Comparison of ENCODE assay signal across 15 mouse cellular contexts in the genomic region with DNA sequence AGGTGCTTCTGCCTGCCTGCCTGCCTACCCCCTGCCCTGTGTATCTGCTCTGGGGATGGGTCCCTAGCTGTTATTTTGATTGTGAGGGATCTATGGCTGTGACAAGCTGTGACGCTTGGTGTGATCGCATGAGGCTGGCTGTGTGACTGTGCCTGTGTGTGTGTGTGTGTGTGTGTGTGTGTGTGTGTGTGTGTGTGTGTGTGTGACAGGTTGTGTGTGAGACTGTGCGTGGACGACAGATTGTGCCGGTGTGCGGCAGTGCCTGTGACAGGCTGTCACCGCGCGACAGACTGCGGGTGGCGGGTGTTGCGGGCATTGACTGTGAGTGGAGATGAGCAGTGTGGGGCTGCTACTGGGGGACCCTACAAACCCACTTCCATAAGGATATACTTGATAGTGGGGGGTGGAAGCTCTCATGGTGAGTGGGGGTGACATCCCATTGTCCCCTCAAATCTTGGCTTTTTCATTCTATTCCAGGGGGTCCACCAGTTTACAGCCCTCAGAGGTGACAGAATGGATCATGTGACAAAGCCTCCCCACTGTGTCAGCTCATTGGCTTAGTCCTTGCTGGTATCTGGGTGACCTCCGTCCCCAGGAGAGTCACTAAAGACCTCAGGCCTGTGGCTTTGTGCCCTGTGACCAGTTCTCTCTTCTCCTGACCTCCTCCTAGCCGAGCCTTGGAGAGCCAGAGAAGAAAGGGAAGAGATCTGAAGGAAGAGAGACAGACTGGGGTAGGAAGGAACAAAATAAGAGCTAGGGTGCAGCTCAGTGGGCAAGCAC. TPM values are rescaled to one million over a fixed set of nuclear protein-coding genes. Genes with fewer than 3 reads are reported as not detected.
A peak's percentile ranks its signal among the peaks of the same experiment; 100 is the strongest.
DNase-seq lines count a peak whose midpoint lies in the region; ATAC-seq and TF ChIP-seq lines count a peak whose summit lies in the region.
"Had no signal": no experiment of that assay in that cellular context is flagged by ENCODE, and none has a peak within 500 bp of the region (broad histone marks: within the 10 kb centered on the region; RNA-seq: fewer than 3 reads in every experiment).

No protein-coding gene starts in this region.

- peak; percentile 93 for DNase-seq in heart, adult 11 months
- no peak for DNase-seq in heart, postnatal 25 days (ENCODE audit: low spot score)
- peak; percentile 75 for DNase-seq in liver, adult 2 months (ENCODE audit: extremely low read depth, low read depth, low spot score)
- DNase-seq in liver, embryonic 11.5 days (ENCODE audit: low spot score) = no peak
- peak; percentile 67 for DNase-seq in cerebellum, adult 8-10 months
- DNase-seq in forebrain, postnatal 0 days = peak; percentile 80
- no peak for DNase-seq in spleen, postnatal 4 days (ENCODE audit: low spot score in 2 of 2)
- DNase-seq: adrenal gland, postnatal 36 days; kidney, postnatal 4 days; lung, postnatal 4 days; thymus, postnatal 25 days had no signal

- peaks cover 67% of the 10 kb centered on the region for H3K4me1 ChIP-seq in liver, adult 2 months (ENCODE audit: control insufficient read depth, insufficient read depth, low read length)
- no peaks in the 10 kb centered on the region; the same call in 1 of the 2 replicates for H3K4me1 ChIP-seq in liver, embryonic 11.5 days (replicated peaks; ENCODE audit: control insufficient read depth, insufficient read depth, low read length)
- peaks cover 38% of the 10 kb centered on the region for H3K4me1 ChIP-seq in forebrain, postnatal 0 days (ENCODE audit: insufficient read depth)

- H3K9me3 ChIP-seq in liver, embryonic 11.5 days (ENCODE audit: control insufficient read depth, low read length) = no peaks in the 10 kb centered on the region
- H3K9me3 ChIP-seq in forebrain, postnatal 0 days (ENCODE audit: low read length) = no peaks in the 10 kb centered on the region
- H3K9me3 ChIP-seq: liver, embryonic 12.5 days had no signal

- TF ChIP-seq CTCF in liver, adult 2 months (IDR thresholded peaks at IDR 0.05; ENCODE audit: low read depth, low read length) = no peak
- TF ChIP-seq CTCF in forebrain, postnatal 0 days (IDR thresholded peaks at IDR 0.05; ENCODE audit: low read depth) = no peak

- intact Hi-C loops in heart, postnatal 25 days (cut with DNase I) = no loop called here

- no peaks in the 10 kb centered on the region for H3K36me3 ChIP-seq in liver, adult 2 months (ENCODE audit: control insufficient read depth, insufficient read depth, low read length)
- H3K36me3 ChIP-seq in liver, embryonic 11.5 days (ENCODE audit: control insufficient read depth, insufficient read depth, low read length) = no peaks in the 10 kb centered on the region
- no peaks in the 10 kb centered on the region for H3K36me3 ChIP-seq in forebrain, postnatal 0 days (ENCODE audit: insufficient read depth)
- H3K36me3 ChIP-seq: liver, embryonic 12.5 days had no signal

- WGBS in liver, adult 2 months = 71% methylated on average over 14 of the region's 14 CpGs
- 17% methylated on average over 14 of the region's 14 CpGs for WGBS in liver, embryonic 11.5 days
- whole genome bisulfite sequencing in forebrain, postnatal 0 days = 32% methylated on average over 14 of the region's 14 CpGs

- H3K4me3 ChIP-seq in liver, adult 2 months (ENCODE audit: insufficient read depth, low read depth, low read length) = no peak overlapping the region
- no peak overlapping the region for H3K4me3 ChIP-seq in liver, embryonic 11.5 days (ENCODE audit: low read depth, low read length)
- H3K4me3 ChIP-seq in forebrain, postnatal 0 days (ENCODE audit: low read depth, low read length) = no peak overlapping the region
- H3K4me3 ChIP-seq: liver, embryonic 12.5 days had no signal

- peak overlapping the region; percentile 64 for H3K9ac ChIP-seq in liver, adult 2 months (ENCODE audit: low read depth, low read length)
- no peak overlapping the region for H3K9ac ChIP-seq in liver, embryonic 11.5 days (ENCODE audit: low read depth, low read length)
- peak overlapping the region; percentile 70 for H3K9ac ChIP-seq in forebrain, postnatal 0 days
- H3K9ac ChIP-seq: liver, embryonic 12.5 days had no signal

- H3K79me2 ChIP-seq in liver, adult 2 months (ENCODE audit: control insufficient read depth, insufficient read depth, low read length) = peaks cover 71% of the 10 kb centered on the region

- H3K27me3 ChIP-seq in liver, adult 2 months (ENCODE audit: control insufficient read depth, insufficient read depth, low read length) = no peaks in the 10 kb centered on the region
- H3K27me3 ChIP-seq in liver, embryonic 11.5 days (replicated peaks; ENCODE audit: control insufficient read depth, insufficient read depth, low read length) = peaks cover 93% of the 10 kb centered on the region
- no peaks in the 10 kb centered on the region; the same call in 1 of the 2 replicates for H3K27me3 ChIP-seq in forebrain, postnatal 0 days (ENCODE audit: insufficient read depth, low read length)
- H3K27me3 ChIP-seq: Patski had no signal

- no peak for TF ChIP-seq POLR2A in liver, adult 2 months (IDR thresholded peaks at IDR 0.05; ENCODE audit: extremely low read depth, insufficient read depth, low read length)

- no peak for ATAC-seq in liver, embryonic 11.5 days (replicated peaks; ENCODE audit: low FRiP score)
- ATAC-seq in forebrain, postnatal 0 days = peak; percentile 60
- no peak for ATAC-seq in activated CD4-positive, CD25-positive, alpha-beta regulatory T cell, adult 4 months
- ATAC-seq: CD4-positive, CD25-positive, alpha-beta regulatory T cell, adult 4 months; liver, embryonic 12.5 days; Patski had no signal

- H3K4me2 ChIP-seq in liver, embryonic 11.5 days = no peak overlapping the region
- 0 out of 2 replicates have a peak overlapping the region, but pooled peaks have one; percentile 57 for H3K4me2 ChIP-seq in forebrain, postnatal 0 days (ENCODE audit: low read depth)
- H3K4me2 ChIP-seq: liver, embryonic 12.5 days had no signal

- H3K27ac ChIP-seq in liver, adult 2 months (replicated peaks; ENCODE audit: insufficient read depth, low read depth, low read length) = peak overlapping the region; percentile 93
- no peak overlapping the region for H3K27ac ChIP-seq in liver, embryonic 11.5 days (ENCODE audit: low read depth, low read length)
- peak overlapping the region; percentile 95 for H3K27ac ChIP-seq in forebrain, postnatal 0 days (ENCODE audit: low read depth, low read length)
- H3K27ac ChIP-seq: liver, embryonic 12.5 days had no signal

RNA-seq across cellular contexts. Expression of a gene that starts 12.4 kb away (rescaled TPM):
- total RNA-seq in heart, postnatal 25 days (2021) = 100 to 1,000 TPM; 287 to 311 TPM
- 20.7 and 27.5 TPM in 2 replicates for total RNA-seq in liver, adult 2 months (2014; rRNA removed)
- 32.9 and 34.4 TPM in 2 replicates for polyA plus RNA-seq in liver, adult 2 months (2012; rRNA removed)
- polyA plus RNA-seq in liver, embryonic 11.5 days (2014; fragmentation: Nextera tagmentation; extraction: Ambion mirVana) = 5.0 and 7.1 TPM in 2 replicates
- 111 and 116 TPM in 2 replicates for total RNA-seq in forebrain, postnatal 0 days (2014; rRNA removed)
- 347 and 376 TPM in 2 replicates for polyA plus RNA-seq in forebrain, postnatal 0 days (2015; fragmentation: Nextera tagmentation; extraction: Ambion mirVana)
- 1 to 10 TPM; 2.0 to 2.2 TPM for polyA plus RNA-seq in activated CD4-positive, CD25-positive, alpha-beta regulatory T cell, adult 4 months (2017; shearing (Covaris generic))

RNA-seq across cellular contexts. Expression of a gene that starts 34.9 kb away (rescaled TPM):
- total RNA-seq in heart, postnatal 25 days (2021) = 10 to 100 TPM in 1 of 2 experiments, 1 to 10 TPM in 1; 9.6 to 10.3 TPM
- 0.94 and 1.8 TPM in 2 replicates for total RNA-seq in liver, adult 2 months (2014; rRNA removed)
- polyA plus RNA-seq in liver, adult 2 months (2012; rRNA removed) = 2.0 and 2.6 TPM in 2 replicates
- polyA plus RNA-seq in liver, embryonic 11.5 days (2014; fragmentation: Nextera tagmentation; extraction: Ambion mirVana) = 4.5 and 4.9 TPM in 2 replicates
- 4.7 and 6.9 TPM in 2 replicates for total RNA-seq in forebrain, postnatal 0 days (2014; rRNA removed)
- polyA plus RNA-seq in forebrain, postnatal 0 days (2015; fragmentation: Nextera tagmentation; extraction: Ambion mirVana) = 8.2 and 10.0 TPM in 2 replicates
- polyA plus RNA-seq in activated CD4-positive, CD25-positive, alpha-beta regulatory T cell, adult 4 months (2017; shearing (Covaris generic)) = 1 to 10 TPM; 4.2 to 4.5 TPM

RNA-seq across cellular contexts. Expression of a gene that starts 43.6 kb away (rescaled TPM):
- total RNA-seq in heart, postnatal 25 days (2021) = 10 to 100 TPM; 28.9 to 30.0 TPM
- total RNA-seq in liver, adult 2 months (2014; rRNA removed) = 26.7 and 28.1 TPM in 2 replicates
- 29.8 and 34.2 TPM in 2 replicates for polyA plus RNA-seq in liver, adult 2 months (2012; rRNA removed)
- 87.8 and 90.6 TPM in 2 replicates for polyA plus RNA-seq in liver, embryonic 11.5 days (2014; fragmentation: Nextera tagmentation; extraction: Ambion mirVana)
- 24.7 and 28.7 TPM in 2 replicates for total RNA-seq in forebrain, postnatal 0 days (2014; rRNA removed)
- 36.7 and 40.8 TPM in 2 replicates for polyA plus RNA-seq in forebrain, postnatal 0 days (2015; fragmentation: Nextera tagmentation; extraction: Ambion mirVana)
- polyA plus RNA-seq in activated CD4-positive, CD25-positive, alpha-beta regulatory T cell, adult 4 months (2017; shearing (Covaris generic)) = 10 to 100 TPM; 18.5 to 21.5 TPM

RNA-seq across cellular contexts. Expression of a gene that starts 52.8 kb away (rescaled TPM):
- 10 to 100 TPM; 80.8 to 81.1 TPM for total RNA-seq in heart, postnatal 25 days (2021)
- 28.2 and 40.7 TPM in 2 replicates for total RNA-seq in liver, adult 2 months (2014; rRNA removed)
- polyA plus RNA-seq in liver, adult 2 months (2012; rRNA removed) = 52.0 and 68.4 TPM in 2 replicates
- polyA plus RNA-seq in liver, embryonic 11.5 days (2014; fragmentation: Nextera tagmentation; extraction: Ambion mirVana) = 188 and 191 TPM in 2 replicates
- total RNA-seq in forebrain, postnatal 0 days (2014; rRNA removed) = 32.2 and 55.3 TPM in 2 replicates
- polyA plus RNA-seq in forebrain, postnatal 0 days (2015; fragmentation: Nextera tagmentation; extraction: Ambion mirVana) = 63.5 and 77.4 TPM in 2 replicates
- 100 to 1,000 TPM; 125 to 131 TPM for polyA plus RNA-seq in activated CD4-positive, CD25-positive, alpha-beta regulatory T cell, adult 4 months (2017; shearing (Covaris generic))

RNA-seq across cellular contexts. Expression of a gene that starts 59.0 kb away (rescaled TPM):
- 100 to 1,000 TPM; 365 to 441 TPM for total RNA-seq in heart, postnatal 25 days (2021)
- total RNA-seq in liver, adult 2 months (2014; rRNA removed) = 411 and 458 TPM in 2 replicates
- polyA plus RNA-seq in liver, adult 2 months (2012; rRNA removed) = 308 and 349 TPM in 2 replicates
- polyA plus RNA-seq in liver, embryonic 11.5 days (2014; fragmentation: Nextera tagmentation; extraction: Ambion mirVana) = 860 and 893 TPM in 2 replicates
- 470 and 505 TPM in 2 replicates for total RNA-seq in forebrain, postnatal 0 days (2014; rRNA removed)
- 354 and 405 TPM in 2 replicates for polyA plus RNA-seq in forebrain, postnatal 0 days (2015; fragmentation: Nextera tagmentation; extraction: Ambion mirVana)
- polyA plus RNA-seq in activated CD4-positive, CD25-positive, alpha-beta regulatory T cell, adult 4 months (2017; shearing (Covaris generic)) = 100 to 1,000 TPM; 269 to 303 TPM

Comparison
In these comparisons a context has a peak if more than half of its experiments do, and no peak if none do; other contexts are left out.
1. DNase-seq: peak in heart, adult 11 months (single experiment), liver, adult 2 months (single experiment), cerebellum, adult 8-10 months (single experiment) and forebrain, postnatal 0 days (single experiment); none in heart, postnatal 25 days (single experiment), liver, embryonic 11.5 days (single experiment) and spleen, postnatal 4 days (0 of 2).